Mouse (Mus musculus) c-Kit-positive CD71-negative TER-119-negative erythroid progenitor cells, embryonic 14.5 days (primary cell): ENCODE measurements around the gene Slc46a1.

Experiments
- DNase-seq: peaks from one replicate; pipeline ENCODE4 v3.0.0-alpha.2; 2013; ENCODE audit warnings: low read depth

Gene Slc46a1

GRCm38 (mm10) chr11:78465568-78466180 is at the start of gene Slc46a1:
Gene Slc46a1 (plus strand): TSS chr11:78465697.
- peak; percentile 56 for DNase-seq

- DNase-seq, result no peak
These were observed 48.6 kb upstream of the Slc46a1 start for GRCm38 (mm10) chr11:78416854-78417253.

DNA sequence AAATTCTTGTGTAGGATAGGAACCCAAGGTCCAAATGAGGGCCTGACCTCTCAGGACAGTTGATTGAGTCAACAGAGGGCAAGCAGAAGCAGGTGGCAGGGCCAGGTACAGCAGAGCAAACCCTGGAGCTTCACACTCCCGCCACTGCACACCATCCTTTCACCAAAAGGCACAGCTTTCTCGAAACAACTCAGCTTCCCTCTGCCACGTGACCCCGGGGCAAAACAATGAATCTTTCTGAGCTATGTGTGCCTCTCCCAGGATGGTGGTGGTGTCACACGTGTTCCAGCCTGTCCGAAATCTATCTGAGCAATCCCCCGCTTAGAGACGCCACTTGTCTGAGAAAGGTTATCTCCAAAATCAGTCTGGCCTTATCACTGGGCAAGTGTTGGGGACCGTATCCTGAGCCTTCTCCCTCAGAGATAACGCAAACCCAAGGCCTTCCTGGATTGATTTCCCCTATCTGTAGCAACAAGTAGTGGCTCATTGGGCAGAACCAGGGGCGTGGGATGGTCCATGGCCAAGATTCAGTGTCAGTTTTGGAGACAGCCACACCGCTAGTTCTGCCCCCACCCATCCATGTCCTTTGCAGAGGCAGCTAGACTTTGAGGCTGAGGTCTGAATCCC is 45.1 kb upstream of the Slc46a1 start:
- no peak for DNase-seq

GRCm38 (mm10) chr11:78421201-78422009 is 44.1 kb upstream of the Slc46a1 start:
- no peak for DNase-seq

- no peak for DNase-seq
These were observed 43.3 kb upstream of the Slc46a1 start, which contains the start of gene Slc13a2 for GRCm38 (mm10) chr11:78422055-78422819. Gene Slc13a2 (minus strand): TSS chr11:78422217.

DNA sequence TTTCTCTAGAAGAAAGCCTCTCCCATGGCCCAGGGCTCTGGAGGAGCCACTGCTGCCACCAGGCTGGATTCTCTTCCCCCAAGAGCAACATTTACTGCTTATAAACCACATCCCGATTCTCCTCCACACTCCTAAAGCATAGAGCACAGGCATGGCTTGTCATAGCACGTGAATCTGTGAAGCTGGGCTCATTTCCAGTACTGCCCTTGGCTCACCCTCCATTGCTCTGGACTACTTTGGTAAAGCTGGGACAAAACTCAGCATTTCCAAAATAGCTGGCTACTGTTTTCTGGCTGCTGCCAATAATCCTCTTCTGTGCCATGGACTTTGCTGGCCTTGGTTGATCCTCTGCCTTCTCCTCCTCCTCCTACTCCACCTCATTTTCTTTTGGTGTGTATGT is 41.1 kb upstream of the Slc46a1 start:
- no peak for DNase-seq

DNA sequence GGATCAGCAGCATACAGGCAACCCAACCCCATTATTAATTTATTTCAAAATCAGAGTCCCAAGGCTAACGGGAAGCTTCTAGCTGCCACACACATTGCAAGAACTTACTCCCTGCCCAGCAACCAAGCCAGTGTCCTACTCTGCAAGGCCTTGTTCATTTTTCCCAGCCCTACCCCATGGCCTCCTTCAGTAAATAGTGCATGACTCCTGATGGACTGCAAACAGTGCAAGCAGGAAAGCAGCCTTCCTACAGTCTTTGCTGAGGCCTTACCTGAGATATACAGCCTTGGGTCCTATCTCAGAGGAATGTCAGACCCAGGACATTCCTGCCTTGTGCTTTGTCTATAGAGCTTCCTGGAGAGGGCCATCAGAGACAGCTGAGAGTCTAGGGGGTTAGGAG is 39.9 kb upstream of the Slc46a1 start:
- no peak for DNase-seq

- no peak for DNase-seq
These were observed 37.8 kb upstream of the Slc46a1 start for GRCm38 (mm10) chr11:78427655-78428054.

DNA sequence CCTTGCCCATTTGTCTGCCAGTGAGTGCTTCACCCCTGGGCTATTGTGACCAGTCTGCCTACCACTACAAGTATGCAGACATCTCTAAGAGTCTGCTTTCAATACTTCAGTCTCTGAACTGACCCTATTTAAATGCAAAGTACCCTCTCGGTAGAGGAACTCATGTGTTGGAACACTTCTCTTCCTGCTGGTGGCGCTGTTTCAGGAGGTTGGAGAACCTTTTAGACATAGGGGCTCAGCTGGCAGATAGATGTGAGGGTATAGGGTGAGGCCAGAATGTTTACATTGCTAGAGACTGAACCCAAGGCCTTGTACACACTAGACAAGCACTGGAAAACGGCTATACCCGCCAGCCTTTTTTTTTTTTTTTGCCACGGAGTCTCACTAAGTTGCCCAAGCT is 37.2 kb upstream of the Slc46a1 start:
- DNase-seq, result no peak

DNA sequence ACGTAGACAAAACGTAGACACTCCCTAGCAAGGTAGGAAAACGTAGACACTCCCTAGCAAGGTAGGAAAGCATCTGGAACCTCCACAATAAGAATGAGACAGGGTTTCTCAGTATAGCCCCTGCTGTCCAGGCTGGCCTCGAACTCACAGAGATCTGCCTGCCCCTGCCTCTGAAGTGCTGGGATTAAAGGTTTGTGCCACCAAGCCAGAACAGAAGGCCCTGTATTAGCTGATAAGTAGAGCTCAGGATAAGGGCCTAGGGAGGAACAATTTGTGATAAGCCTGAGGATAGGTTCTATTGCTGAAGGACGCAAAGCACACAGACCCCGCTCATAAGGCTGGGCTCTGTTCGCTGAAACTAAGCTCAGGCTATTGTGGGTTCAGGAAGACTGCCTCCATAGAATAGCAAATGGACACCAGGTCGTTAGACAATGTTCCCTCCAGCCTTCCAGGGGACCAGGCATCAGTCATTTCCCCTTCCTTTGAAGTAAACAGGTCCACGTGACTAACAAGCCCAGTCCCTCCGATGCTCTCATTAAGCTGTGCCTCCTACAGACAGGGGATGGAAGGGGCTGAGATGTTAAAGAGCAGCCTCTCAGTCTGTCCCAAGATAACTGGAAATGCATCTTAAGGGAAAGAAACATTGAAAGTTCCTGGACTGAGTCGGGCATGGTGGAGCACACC is 35.2 kb upstream of the Slc46a1 start:
- DNase-seq, result no peak

DNA sequence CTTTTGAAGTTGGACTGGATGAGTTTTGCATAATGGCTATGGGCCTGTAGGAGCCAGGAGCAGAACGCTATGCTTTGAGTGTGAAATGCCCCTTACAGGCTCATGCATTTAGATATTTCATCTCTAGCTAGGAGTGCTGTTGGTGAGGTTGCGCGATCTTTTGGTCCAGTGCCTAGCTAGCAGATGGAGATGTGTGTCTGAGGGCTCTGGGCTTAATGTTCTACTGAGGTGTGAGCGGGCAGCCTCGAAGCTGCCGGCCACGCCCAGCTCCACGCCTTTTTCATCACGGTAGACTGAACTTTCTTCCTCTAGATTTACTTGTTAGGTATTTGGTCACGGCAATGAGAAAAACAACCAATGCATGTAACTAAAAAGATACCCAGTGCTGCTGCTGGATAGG is 34.3 kb upstream of the Slc46a1 start:
- DNase-seq, result no peak

DNA sequence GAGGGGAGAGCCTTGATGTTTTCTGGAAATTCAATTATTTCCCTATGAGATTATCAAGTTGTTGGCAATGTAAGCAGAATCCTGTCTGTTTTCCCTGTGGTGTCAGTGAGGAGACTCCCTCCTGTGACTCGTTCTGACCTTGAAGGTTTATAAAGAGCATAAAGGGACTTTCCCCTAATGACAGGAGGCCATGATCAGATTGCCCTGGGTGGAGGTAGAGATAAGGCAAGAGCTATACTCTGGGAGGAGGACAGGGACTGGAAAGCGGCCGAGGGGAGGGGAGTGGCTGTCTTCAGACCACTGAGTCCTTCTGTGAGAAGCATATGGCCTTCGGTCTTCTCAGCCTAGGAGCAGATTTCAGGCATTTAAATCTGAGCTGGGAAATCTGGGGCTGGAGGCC is 31.4 kb upstream of the Slc46a1 start:
- DNase-seq, result no peak

DNA sequence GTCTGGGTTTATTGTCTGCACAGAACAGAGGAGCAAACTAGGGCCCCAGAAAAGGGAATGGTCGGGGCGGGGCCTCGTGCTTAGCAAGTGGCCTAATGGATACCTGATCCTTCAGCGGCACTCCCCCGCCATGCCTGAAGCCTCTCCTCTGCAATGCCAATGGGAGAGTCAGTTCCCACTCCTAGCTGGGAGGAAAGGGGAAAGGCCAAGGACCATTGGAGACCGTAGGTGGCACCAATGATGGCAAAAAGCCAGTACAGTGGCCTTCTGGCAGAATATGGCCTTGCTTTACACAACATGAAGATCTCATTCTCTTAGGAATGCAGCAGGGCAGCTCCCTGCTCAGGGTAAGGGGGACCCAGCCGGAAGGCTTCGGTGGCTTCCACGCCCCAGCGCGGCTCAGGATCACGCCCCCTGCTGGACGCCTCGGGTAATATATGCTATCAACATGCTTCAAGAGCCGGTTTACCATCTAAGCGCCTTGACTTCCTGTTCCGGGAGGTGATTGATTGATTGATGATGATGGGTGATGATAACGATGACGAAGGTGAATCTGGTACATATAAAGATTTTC is 29.6 kb upstream of the Slc46a1 start:
- DNase-seq, result peak; percentile 51

DNA sequence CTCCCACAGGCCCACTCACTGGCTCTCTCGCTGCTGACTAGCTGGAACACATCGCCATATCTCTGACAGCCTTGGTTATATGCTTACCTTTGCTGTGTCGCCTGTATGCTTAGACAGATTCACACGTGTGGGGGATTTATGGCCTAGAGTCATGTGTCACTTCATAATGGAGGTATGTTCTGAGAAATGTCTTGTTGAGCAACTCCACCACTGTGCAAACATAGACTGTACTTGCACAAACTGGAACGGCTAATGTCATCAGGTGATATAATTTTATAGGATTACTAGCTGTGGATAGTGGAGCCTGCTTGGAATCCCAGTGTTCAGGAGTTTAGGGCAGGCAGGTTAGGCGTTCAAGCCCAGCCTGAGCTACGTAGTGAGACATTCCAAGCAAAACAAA is 28.3 kb upstream of the Slc46a1 start:
- DNase-seq, result no peak

DNA sequence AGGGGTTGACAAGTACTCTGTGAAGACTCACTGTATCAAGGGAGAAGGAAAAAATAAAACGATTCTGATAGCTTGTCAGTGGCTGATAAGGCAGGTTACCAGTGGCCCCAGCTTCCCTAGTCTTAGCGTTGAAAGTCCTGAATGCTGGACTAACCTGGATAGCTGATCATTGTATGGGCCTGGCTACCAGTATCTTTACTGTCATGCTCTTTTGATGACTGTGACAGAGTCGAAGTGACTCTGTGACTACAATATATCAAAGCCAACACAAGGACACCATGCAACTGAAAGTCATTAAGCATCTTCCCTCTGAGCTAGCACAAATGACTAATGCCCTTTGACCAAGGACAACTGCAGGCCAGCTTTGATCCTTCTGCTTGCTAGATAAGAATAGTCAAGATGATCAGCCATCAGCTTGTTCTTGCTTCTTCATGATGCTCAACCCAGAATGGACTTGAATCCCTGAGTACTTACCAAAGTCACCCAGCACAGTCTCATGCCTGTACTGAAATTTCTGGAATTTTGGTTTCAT is 27.0 kb upstream of the Slc46a1 start:
- DNase-seq, result no peak

GRCm38 (mm10) chr11:78443115-78443514 is 22.4 kb upstream of the Slc46a1 start:
- no peak for DNase-seq

DNA sequence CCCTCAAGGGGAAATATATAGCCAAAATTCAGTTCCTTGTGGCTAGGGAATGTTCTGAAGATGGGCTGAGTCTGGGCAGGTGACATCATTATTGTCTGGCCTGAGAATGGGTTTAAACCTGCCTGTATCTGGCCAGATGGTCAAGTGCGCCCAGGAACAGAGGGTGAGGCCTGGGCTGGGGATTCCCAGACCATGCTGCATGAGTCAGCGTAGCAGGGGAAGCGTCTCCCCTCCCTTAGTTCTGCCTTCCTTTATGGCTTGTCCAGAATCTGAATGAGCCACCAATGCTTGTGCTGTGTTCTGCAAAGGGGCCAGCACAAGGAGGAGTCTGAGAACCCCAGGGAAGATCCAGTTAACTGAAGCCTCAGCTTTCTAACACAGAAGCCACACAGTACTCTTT is 18.3 kb upstream of the Slc46a1 start:
- DNase-seq, result no peak

DNA sequence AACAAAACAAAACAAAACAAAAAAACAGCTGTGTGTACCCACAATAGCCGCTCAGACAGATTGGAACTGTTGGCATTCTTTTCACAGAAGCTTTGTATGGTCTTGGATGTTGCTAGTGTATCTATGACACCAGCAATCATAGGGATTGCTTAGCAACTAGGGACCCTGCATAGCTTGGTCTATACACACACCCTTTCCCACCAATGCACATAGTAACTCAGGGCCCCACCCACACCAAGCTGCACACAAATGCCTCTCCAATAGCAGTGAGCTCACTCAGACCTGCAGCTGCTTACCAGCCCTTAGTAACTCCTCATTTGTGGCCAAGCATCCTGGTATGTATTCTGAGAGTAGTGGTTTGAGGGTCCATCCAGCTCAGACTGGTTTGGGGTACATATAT is 17.3 kb upstream of the Slc46a1 start:
- no peak for DNase-seq

DNA sequence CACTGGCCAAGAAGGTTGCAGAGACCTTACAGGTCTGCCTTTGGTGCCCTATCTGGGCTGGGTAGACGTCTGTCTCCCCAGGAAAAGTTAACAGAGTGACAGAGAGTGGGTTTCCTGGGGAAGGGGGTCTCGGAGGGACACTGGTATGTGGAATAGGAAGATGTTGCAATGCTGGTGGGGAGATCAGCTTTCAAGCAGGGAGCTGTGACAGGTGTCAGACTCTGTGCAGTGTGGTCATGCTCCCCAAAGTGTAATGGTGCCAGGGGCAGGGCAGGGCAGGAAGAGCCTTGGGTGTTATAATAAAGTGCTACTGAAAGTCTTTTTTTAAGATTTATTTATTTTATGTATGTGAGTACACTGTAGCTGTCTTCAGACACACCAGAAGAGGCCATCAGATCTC is 15.2 kb upstream of the Slc46a1 start:
- DNase-seq, result no peak

- DNase-seq, result peak; percentile 63
These were observed 11.8 kb upstream of the Slc46a1 start for GRCm38 (mm10) chr11:78453675-78454074.

- no peak for DNase-seq
These were observed 11.2 kb upstream of the Slc46a1 start for GRCm38 (mm10) chr11:78454276-78454675.
